20 mouse cellular contexts compared by ENCODE assay signal in the genomic region with DNA sequence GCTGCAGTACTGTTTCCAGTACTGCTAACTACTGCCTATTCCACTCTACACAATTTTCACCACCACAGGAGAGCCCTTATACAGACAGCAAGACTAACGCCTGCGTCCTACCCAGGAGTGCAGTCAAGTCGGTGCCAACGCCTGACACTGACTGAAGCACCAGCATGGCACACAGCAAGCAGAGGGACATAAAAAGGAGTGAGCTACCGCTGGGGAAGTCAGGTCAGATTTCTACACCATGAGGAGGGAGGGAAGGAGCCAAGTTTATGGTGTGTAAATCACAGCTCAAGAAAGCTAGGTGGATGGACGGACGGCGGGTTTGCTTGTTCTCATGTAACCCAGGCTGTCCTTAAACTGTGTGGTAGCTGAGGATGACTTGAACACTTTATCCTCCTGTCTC.
"Had no signal": no experiment of that assay in that cellular context is flagged by ENCODE, and none has a peak within 500 bp of the region (broad histone marks: within the 10 kb centered on the region; RNA-seq: fewer than 3 reads in every experiment).

No protein-coding gene starts in this region.

- H3K27me3 ChIP-seq: limb, embryonic 13.5 days; liver, embryonic 12.5 days; liver, embryonic 15.5 days; midbrain, embryonic 12.5 days; midbrain, embryonic 15.5 days; neural tube, embryonic 12.5 days; neural tube, embryonic 15.5 days; stomach, embryonic 15.5 days had no signal

- H3K36me3 ChIP-seq: limb, embryonic 10.5 days; limb, embryonic 13.5 days; liver, embryonic 12.5 days; liver, embryonic 15.5 days; midbrain, embryonic 12.5 days; midbrain, embryonic 15.5 days; neural tube, embryonic 12.5 days; neural tube, embryonic 15.5 days; stomach, embryonic 15.5 days had no signal

- H3K4me2 ChIP-seq: limb, embryonic 13.5 days; liver, embryonic 12.5 days; liver, embryonic 15.5 days; midbrain, embryonic 12.5 days; midbrain, embryonic 15.5 days; neural tube, embryonic 12.5 days; neural tube, embryonic 15.5 days; stomach, embryonic 15.5 days had no signal

- H3K9ac ChIP-seq: limb, embryonic 13.5 days; liver, embryonic 12.5 days; liver, embryonic 15.5 days; midbrain, embryonic 12.5 days; midbrain, embryonic 15.5 days; neural tube, embryonic 12.5 days; neural tube, embryonic 15.5 days; stomach, embryonic 15.5 days had no signal

- H3K4me1 ChIP-seq: midbrain, embryonic 12.5 days; midbrain, embryonic 15.5 days had no signal

- ATAC-seq: liver, embryonic 12.5 days; midbrain, embryonic 15.5 days had no signal

- H3K4me3 ChIP-seq: layer of hippocampus, adult 2 months; limb, embryonic 10.5 days; limb, embryonic 13.5 days; liver, embryonic 12.5 days; liver, embryonic 15.5 days; midbrain, embryonic 12.5 days; midbrain, embryonic 15.5 days; neural tube, embryonic 12.5 days; neural tube, embryonic 15.5 days; stomach, embryonic 15.5 days had no signal

- H3K9me3 ChIP-seq: limb, embryonic 10.5 days; limb, embryonic 13.5 days; liver, embryonic 12.5 days; liver, embryonic 15.5 days; midbrain, embryonic 12.5 days; midbrain, embryonic 15.5 days; neural tube, embryonic 12.5 days; neural tube, embryonic 15.5 days; stomach, embryonic 15.5 days had no signal

- H3K27ac ChIP-seq: layer of hippocampus, adult 2 months; limb, embryonic 10.5 days; limb, embryonic 13.5 days; liver, embryonic 12.5 days; liver, embryonic 15.5 days; macrophage; midbrain, embryonic 12.5 days; midbrain, embryonic 15.5 days; neural tube, embryonic 12.5 days; neural tube, embryonic 15.5 days; stomach, embryonic 15.5 days had no signal

- DNase-seq: layer of hippocampus, adult 9-11 months; liver; lung, adult 18-20 months; lung, postnatal 14 days; right cerebral cortex, adult 18-20 months; right cerebral cortex, postnatal 14 days; right cerebral cortex, postnatal 4 days; spleen, adult 18-20 months; thymus, postnatal 25 days had no signal
